ENCODE assay signal across 8 mouse cellular contexts in genomic region chr15:77150000-77150399, GRCm38 (mm10).
DNase-seq lines count a peak whose midpoint lies in the region; ATAC-seq and TF ChIP-seq lines count a peak whose summit lies in the region.

No protein-coding gene starts in this region.

- peak overlapping the region; percentile 44 for H3K4me2 ChIP-seq in liver, embryonic 16.5 days (ENCODE audit: low read depth, low read length)

- TF ChIP-seq CTCF in heart, adult 2 months (IDR thresholded peaks at IDR 0.05) = no peak
- TF ChIP-seq CTCF in testis, adult 2 months (IDR thresholded peaks at IDR 0.05; ENCODE audit: control insufficient read depth, insufficient read depth, insufficient replicate concordance, low read depth, low read length) = no peak
- no peak for TF ChIP-seq CTCF in thymus, adult 2 months (IDR thresholded peaks at IDR 0.05; ENCODE audit: borderline replicate concordance, control insufficient read depth, extremely low read depth, insufficient read depth, low read length, poor library complexity)

- no peaks in the 10 kb centered on the region for H3K9me3 ChIP-seq in liver, embryonic 16.5 days (replicated peaks; ENCODE audit: control insufficient read depth, low read length)

- peak overlapping the region; percentile 70 for H3K27ac ChIP-seq in heart, adult 2 months
- peak overlapping the region; percentile 66 for H3K27ac ChIP-seq in testis, adult 2 months (ENCODE audit: control insufficient read depth, insufficient read depth, low read depth, low read length)
- H3K27ac ChIP-seq in liver, embryonic 16.5 days (ENCODE audit: low read length) = peak overlapping the region; percentile 30
- H3K27ac ChIP-seq in thymus, adult 2 months (ENCODE audit: control insufficient read depth, insufficient read depth, low read length) = no peak overlapping the region

- TF ChIP-seq POLR2A in heart, adult 2 months (IDR thresholded peaks at IDR 0.05; ENCODE audit: insufficient read depth, low read depth, low read length) = no peak
- no peak for TF ChIP-seq POLR2A in testis, adult 2 months (IDR thresholded peaks at IDR 0.05; ENCODE audit: control insufficient read depth, low read depth, low read length)
- no peak for TF ChIP-seq POLR2A in thymus, adult 2 months (IDR thresholded peaks at IDR 0.05; ENCODE audit: control insufficient read depth, extremely low read depth, insufficient read depth, low read length, poor library complexity)

- peaks cover 22% of the 10 kb centered on the region for H3K4me1 ChIP-seq in heart, adult 2 months (ENCODE audit: control insufficient read depth, insufficient read depth, low read length)
- no peaks in the 10 kb centered on the region for H3K4me1 ChIP-seq in testis, adult 2 months (ENCODE audit: control insufficient read depth, insufficient read depth, low read length)
- H3K4me1 ChIP-seq in liver, embryonic 16.5 days (ENCODE audit: control insufficient read depth, low read depth, low read length) = no peaks in the 10 kb centered on the region; the same call in none of the 2 replicates
- peaks cover 7% of the 10 kb centered on the region for H3K4me1 ChIP-seq in thymus, adult 2 months (replicated peaks; ENCODE audit: control insufficient read depth, insufficient read depth, low read length)

- ATAC-seq in liver, embryonic 16.5 days (ENCODE audit: low read depth) = peak; percentile 57; the same call in 1 of the 2 replicates

- TF ChIP-seq EP300 in heart, adult 2 months (IDR thresholded peaks at IDR 0.05; ENCODE audit: insufficient read depth, low read depth, low read length) = no peak

- H3K79me2 ChIP-seq in heart, adult 2 months (replicated peaks; ENCODE audit: control insufficient read depth, insufficient read depth, low read length) = peaks cover 9% of the 10 kb centered on the region

- peaks cover 10% of the 10 kb centered on the region for H3K36me3 ChIP-seq in heart, adult 2 months (ENCODE audit: control insufficient read depth, insufficient read depth, low read length)
- no peaks in the 10 kb centered on the region for H3K36me3 ChIP-seq in testis, adult 2 months (ENCODE audit: control insufficient read depth, insufficient read depth, low read length)
- no peaks in the 10 kb centered on the region for H3K36me3 ChIP-seq in liver, embryonic 16.5 days (ENCODE audit: control insufficient read depth, insufficient read depth)
- no peaks in the 10 kb centered on the region for H3K36me3 ChIP-seq in thymus, adult 2 months (ENCODE audit: control insufficient read depth, insufficient read depth, low read length)

- peak overlapping the region; percentile 31; the same call in 1 of the 2 replicates for H3K4me3 ChIP-seq in heart, adult 2 months
- no peak overlapping the region for H3K4me3 ChIP-seq in testis, adult 2 months (ENCODE audit: control insufficient read depth, low read depth, low read length)
- peak overlapping the region; percentile 7; the same call in 1 of the 2 replicates for H3K4me3 ChIP-seq in liver, embryonic 16.5 days (ENCODE audit: low read depth, low read length)
- no peak overlapping the region for H3K4me3 ChIP-seq in thymus, adult 2 months (ENCODE audit: control insufficient read depth, insufficient read depth, low read length)

- H3K27me3 ChIP-seq in heart, adult 2 months (ENCODE audit: control insufficient read depth, insufficient read depth, low read length) = no peaks in the 10 kb centered on the region
- H3K27me3 ChIP-seq in testis, adult 2 months (ENCODE audit: control insufficient read depth, insufficient read depth, low read length) = no peaks in the 10 kb centered on the region
- no peaks in the 10 kb centered on the region for H3K27me3 ChIP-seq in liver, embryonic 16.5 days (ENCODE audit: control insufficient read depth, insufficient read depth, low read depth, low read length)
- no peaks in the 10 kb centered on the region for H3K27me3 ChIP-seq in thymus, adult 2 months (ENCODE audit: control insufficient read depth, insufficient read depth, low read length)

- no peak for DNase-seq in heart, adult 2 months
- no peak for DNase-seq in heart, postnatal 25 days (ENCODE audit: low spot score)
- DNase-seq in testis, postnatal 14 days (ENCODE audit: low spot score) = no peak
- no peak for DNase-seq in spleen, postnatal 10 days (ENCODE audit: low spot score in 2 of 2)
- DNase-seq in natural killer cell, adult 2 months (ENCODE audit: low spot score in 2 of 2) = no peak
- no peak for DNase-seq in thymus, adult 2 months

- 20% methylated on average over 3 of the region's 3 CpGs for WGBS in heart, adult 2 months
- WGBS in liver, embryonic 16.5 days (ENCODE audit: insufficient replicate concordance) = 28% methylated on average over 3 of the region's 3 CpGs
- 29% methylated on average over 3 of the region's 3 CpGs for WGBS in thymus, adult 2 months

- peak overlapping the region; percentile 15; the same call in 1 of the 2 replicates for H3K9ac ChIP-seq in heart, adult 2 months (ENCODE audit: low read depth, low read length)
- no peak overlapping the region for H3K9ac ChIP-seq in liver, embryonic 16.5 days (ENCODE audit: low read depth, low read length)

- intact Hi-C loops in heart, adult 2 months (cut with DNase I) = loop anchor here (2.0 to 5.0 kb wide), 3 partner anchors 52 to 207 kb away; no protein-coding TSS in a partner anchor
- intact Hi-C loops in heart, postnatal 25 days (cut with DNase I) = no loop called here

Comparison
In these comparisons a context has a peak if more than half of its experiments do, and no peak if none do; other contexts are left out.
1. H3K4me3 ChIP-seq: peak in heart, adult 2 months (single experiment) and liver, embryonic 16.5 days (single experiment); none in testis, adult 2 months (single experiment) and thymus, adult 2 months (single experiment).